Mouse (Mus musculus): Measurements from ENCODE around the gene Scml4.

The Scml4 gene

GRCm38 (mm10) chr10:43001433-43001832 lies 141.3 kb downstream of the Scml4 start:
- no peak for DNase-seq

- DNase-seq = no peak
Observed at GRCm38 (mm10) chr10:43002066-43002678, 142.0 kb downstream of the Scml4 start.

- DNase-seq = no peak
Observed at GRCm38 (mm10) chr10:43002721-43003465, 142.7 kb downstream of the Scml4 start.

GRCm38 (mm10) chr10:43003466-43003757 lies 143.2 kb downstream of the Scml4 start:
- no peak for DNase-seq

GRCm38 (mm10) chr10:43004174-43004734 lies 144.1 kb downstream of the Scml4 start:
- no peak for DNase-seq

- DNase-seq = no peak
Observed at GRCm38 (mm10) chr10:43005031-43005430, 144.9 kb downstream of the Scml4 start.

GRCm38 (mm10) chr10:43005677-43006076 lies 145.5 kb downstream of the Scml4 start:
- no peak for DNase-seq

- no peak for DNase-seq
Observed at GRCm38 (mm10) chr10:43006534-43006933, 146.4 kb downstream of the Scml4 start.

GRCm38 (mm10) chr10:43008116-43008515 lies 147.9 kb downstream of the Scml4 start:
- no peak for DNase-seq

All from cerebellum, adult 8-10 months (tissue).